Mouse (Mus musculus): ENCODE results near the gene Aym1. TPM values are rescaled to one million over a fixed set of nuclear protein-coding genes. Genes with fewer than 3 reads are reported as not detected.
"Not testable (repeated sequence)": the region's sequence is repeated elsewhere in the genome, so short reads cannot be mapped to it uniquely, and the experiment has no call there.

The Aym1 gene
- total RNA-seq, 2 experiments from 2014 or later: not detected

DNA sequence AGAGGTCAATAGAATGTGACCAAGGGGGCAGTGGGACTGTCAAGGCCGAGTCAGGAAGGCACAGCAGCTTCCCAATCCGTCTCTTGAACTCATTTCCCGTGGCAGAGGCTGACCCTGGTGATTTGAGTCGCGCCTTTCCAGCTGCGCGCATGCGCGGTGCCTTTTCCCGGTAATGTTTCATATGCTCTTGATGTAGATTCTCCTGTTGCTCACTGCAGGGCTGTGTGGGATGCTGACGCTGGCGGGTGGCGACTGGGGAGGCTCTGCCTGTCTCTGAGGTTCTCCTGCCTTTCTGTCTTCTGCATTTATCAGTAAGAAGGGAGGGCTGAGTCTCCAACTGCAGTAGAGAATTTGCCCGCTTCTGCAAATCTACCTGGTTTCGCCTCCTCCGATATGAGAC lies 2.8 kb upstream of the Aym1 start:
- DNase-seq: no peak

DNA sequence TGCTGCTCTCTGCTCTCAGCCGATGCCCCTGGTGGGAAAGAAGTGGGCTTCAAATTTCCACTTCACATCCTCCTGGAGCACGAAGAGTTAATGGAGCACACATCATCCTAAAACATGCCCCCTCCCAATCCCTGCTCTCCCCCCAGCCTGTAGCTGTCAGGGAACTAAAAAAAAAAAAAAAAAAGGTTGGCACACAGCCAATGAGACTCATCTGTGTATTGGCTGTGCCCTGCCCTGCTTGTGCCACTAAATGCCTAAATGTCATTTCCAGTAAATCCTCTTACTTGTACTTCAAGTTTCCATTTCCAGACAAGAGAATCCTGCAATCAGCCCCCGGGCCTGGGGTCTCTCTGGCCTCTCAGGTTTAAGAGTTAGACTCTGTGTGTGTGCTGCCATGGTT lies 562 bp downstream of the Aym1 start:
- no peak for DNase-seq

DNA sequence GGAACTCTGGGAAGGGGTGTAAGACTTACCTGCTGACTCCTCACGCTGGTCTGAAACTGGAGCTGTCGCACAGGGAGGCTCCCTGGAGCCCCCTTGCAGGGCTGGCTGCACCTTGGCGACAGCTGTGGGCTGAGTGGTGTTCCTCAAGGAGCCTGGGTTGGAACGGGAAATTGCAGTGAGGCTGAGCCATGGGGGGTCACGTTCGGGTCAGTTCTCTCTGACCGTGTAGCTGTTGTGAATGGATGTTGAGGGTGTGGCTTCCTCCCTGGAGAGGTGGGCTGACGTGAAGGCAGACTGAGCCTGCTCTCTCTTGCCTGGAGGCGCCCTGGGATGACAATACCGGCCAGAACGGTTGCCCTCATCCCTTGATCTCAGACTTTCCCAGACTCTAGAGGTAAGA lies 1.7 kb downstream of the Aym1 start:
- no peak for DNase-seq

DNA sequence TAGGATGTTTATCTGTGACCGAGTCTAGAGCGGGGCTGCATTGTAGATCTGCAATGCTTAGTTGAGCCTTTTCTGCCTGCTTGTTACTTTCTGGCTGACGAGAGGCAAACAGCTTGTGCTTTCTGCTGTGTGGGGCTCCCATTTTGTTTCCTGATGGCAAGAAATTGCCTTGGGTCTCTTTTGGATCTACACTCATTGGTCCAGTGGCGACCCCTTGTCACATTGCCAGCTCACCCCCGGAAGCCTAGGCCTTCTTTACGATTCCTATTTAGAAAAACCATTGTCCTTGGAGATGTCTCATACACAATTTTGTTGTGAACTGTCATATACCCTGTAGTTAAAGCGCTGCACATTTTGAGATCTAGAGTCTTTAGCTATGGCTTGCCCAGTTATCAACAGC lies 4.2 kb downstream of the Aym1 start:
- DNase-seq: no peak

- no peak for DNase-seq
Observed at GRCm38 (mm10) chr5:113362258-113362996, 5.3 kb downstream of the Aym1 start.

DNA sequence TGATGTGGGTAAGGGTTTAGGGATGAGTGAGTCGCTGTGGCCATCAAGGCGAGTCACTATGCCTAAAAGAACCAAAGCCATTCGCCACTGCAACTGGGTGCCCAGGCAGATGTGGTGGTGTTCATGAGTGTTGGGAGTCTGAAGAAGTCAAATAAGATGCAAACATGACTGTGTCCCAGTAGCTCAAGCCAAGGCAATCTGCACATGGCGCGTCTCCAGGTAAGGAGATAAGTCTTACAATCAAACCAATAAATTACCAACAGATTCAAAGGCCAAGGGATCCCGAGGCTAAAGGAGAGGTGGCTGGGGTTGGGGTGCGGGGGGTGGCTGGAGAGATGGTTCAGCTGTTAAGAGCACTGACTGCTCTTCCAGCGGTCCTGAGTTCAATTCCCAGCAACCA lies 6.1 kb downstream of the Aym1 start:
- DNase-seq: no peak

- DNase-seq: peak; percentile 75
Observed at GRCm38 (mm10) chr5:113365921-113366320, 8.8 kb downstream of the Aym1 start.

DNA sequence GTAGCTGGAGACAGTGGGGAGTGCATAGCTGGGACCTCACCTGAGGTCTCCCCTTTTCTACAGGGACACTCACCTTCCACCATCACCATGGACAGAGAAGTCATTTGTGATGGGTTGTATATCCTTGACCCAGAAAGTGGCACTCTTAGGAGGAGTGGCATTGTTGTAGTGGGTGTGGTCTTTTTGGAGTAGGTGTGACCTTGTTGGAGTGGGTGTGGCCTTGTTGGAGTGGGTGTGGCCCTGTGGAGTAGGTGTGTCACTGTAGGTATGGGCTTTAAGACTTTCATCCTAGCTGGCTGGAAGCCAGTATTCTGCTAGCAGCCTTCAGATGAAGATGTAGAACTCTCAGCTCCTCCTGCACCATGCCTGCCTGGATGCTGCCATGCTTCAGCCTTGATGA lies 10.6 kb downstream of the Aym1 start:
- DNase-seq: not testable (repeated sequence)

DNA sequence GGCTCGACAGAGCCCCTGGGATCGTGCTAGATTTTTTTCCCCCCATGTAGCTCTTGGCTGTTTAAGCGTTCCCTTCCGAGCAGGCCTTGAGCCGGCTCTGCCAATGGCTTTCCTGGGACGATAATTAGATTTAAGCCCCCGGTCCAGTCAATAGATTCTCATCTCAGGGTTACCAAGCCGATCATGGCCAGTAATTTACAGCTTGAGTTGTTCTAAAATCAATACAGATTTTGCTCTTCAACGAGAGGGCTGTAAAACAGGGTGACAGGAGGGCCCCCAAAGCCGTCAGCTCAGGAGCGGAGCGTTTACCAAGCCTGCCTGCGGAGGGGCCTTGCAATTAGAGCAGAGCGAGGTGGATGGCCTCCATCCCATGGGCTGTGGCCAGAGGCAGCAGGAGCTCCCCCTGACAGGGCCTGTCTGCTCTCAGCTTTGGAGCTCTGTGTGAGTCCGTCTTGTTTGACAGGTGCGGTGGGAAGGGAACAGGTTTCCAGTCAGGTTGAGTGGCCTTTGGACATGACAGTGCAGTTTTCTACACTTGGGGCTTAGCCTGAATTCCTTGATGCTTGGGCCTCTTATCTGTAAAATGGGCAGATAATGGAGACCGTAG lies 12.3 kb downstream of the Aym1 start:
- no peak for DNase-seq

DNA sequence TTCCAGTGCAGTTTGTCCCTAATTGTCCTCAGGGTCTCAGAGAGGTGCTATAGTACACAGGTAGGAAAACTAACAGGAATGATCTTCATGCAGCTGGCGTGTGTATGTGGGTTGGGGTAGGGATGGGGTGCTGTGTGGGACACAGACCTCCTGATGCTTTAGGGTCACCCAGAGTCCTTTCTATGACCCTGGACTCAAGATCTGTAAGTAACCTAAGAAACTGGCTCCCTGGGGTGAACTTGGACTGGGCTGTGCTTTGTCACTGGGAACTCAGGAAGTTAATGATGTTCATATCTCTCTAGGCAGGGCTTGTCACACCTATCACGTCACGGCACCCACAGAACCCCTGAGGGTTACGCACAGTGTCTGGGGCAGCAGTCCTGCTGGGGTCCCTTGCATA lies 15.4 kb downstream of the Aym1 start:
- no peak for DNase-seq

GRCm38 (mm10) chr5:113372995-113373950 lies 16.2 kb downstream of the Aym1 start:
- DNase-seq: peak; percentile 64

DNA sequence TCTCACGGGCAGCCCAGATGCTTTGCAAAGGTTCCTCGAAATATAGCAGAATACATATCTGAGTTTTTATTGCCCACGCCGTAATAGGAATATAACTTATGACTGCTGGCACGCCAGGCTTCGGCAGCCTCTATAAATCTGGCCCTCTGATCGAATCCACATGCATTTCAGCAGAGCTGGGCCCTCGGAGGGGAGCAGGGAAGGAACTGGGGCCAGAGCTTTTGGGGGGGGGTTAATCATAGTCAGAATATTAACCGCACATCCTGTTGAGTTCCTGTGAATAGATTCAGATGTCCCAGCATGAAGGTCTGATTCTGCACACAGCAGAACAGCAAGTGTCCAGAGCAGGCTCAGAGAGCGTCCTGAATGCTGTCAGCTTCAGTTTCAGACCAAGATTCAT lies 17.2 kb downstream of the Aym1 start:
- no peak for DNase-seq

DNA sequence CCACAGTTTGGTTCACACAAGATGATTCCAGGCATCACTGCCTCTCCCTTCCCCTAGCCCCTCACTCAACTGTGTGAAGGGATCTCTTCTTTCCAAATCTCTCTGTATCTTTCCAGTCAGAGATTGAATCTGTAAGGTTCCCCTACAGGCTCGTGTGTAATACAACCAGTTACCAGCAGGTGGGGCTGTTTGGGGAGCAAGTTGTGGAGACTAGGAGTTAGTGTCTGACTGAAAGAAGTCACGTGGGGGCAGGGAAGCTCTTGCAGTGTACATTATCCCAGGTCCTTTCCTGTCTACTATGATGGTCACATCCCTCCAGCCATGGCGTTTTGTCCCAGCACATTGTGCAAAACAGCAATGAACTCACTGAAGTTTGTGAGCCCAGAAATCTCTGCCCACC lies 18.7 kb downstream of the Aym1 start:
- peak; percentile 77 for DNase-seq

- no peak for DNase-seq
Observed at GRCm38 (mm10) chr5:113376292-113376691, 19.2 kb downstream of the Aym1 start.

DNA sequence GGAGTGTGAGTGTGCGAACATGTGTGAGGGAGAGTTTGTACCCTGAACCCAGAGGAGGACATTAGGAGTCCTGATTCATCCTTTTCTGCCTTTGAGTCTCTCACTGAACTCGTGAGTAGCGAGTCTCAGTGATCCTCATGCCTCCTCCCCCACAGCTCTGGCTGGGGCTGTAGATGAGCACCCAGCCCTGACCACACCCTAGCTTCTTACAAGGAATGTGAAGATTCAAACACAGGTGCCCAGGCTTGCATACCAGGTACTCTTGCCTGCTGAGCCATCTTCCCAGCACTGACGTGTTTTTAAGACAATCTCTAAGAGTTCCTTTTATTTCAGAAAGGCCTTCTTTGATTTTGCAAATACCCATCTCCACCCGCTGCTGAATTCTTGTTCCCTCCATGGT lies 22.3 kb downstream of the Aym1 start:
- DNase-seq: no peak

DNA sequence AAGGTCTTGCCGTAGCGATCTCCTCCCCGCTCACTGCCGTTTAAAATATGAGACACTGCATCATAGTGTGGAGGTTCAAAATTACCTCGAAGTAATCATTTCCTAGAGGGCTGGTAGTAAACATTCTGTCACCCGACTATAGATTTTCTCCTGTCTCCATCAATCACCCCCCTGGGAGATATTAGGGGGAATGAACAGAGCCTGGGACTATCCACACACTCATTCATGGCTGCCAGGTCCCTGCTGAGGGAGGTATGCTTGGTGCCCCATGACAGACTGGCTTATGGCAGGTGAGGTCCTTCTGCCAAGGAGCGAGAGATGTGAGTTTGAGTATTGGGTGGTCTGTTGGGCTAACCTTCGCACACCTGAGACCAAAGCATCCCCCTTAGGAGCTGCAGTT lies 23.5 kb downstream of the Aym1 start:
- DNase-seq: no peak

GRCm38 (mm10) chr5:113382580-113382979 lies 25.5 kb downstream of the Aym1 start:
- no peak for DNase-seq

GRCm38 (mm10) chr5:113393766-113394165 lies 36.7 kb downstream of the Aym1 start:
- DNase-seq: no peak

- no peak for DNase-seq
Observed at GRCm38 (mm10) chr5:113396286-113396934, 39.3 kb downstream of the Aym1 start.

DNA sequence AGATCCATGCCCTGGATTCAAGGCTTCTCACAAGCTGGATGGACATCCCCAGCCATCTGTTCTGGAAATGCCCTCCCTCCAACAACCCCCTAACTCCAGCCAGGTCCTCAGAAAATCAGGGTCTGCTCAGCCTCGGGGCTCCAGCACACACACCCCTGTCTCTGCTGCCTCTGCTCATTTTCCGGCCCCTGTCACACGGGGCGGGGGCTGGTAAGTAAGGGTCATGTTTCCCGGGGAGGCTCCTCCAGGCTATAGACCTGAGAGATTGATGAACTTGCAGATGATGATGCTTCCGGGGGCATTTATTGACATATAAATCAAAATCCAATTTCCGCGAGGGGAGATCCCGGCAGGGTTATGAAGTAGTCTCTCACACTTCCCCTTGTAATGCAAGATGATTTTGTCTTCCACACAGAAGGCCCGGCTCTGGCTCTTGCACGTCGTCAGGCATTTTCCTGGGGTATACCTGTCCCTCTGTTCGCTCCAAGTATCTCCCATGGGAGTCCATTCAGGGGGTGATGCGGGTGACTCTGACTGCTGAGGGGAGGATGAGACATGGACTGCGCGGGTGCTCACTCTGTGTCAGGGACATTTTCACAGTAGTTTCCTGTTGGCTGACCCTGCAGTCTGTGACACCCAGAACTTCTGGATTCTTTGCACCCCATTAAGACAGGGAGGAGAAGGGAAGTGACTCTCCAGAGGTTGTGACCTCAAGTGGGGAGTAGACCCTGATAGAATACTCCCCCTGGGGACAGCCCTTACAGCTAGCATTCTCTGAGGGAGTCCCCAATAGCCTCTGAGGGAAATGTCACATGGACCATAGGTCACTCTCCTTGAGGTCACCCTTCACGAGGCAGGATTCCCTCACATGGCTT lies 40.6 kb downstream of the Aym1 start:
- no peak for DNase-seq

GRCm38 (mm10) chr5:113402702-113403101 lies 45.6 kb downstream of the Aym1 start:
- DNase-seq: no peak

- peak; percentile 36 for DNase-seq
Observed at GRCm38 (mm10) chr5:113407346-113407745, 50.3 kb downstream of the Aym1 start.
